ENCODE assay signal across 8 mouse cellular contexts in the genomic region with DNA sequence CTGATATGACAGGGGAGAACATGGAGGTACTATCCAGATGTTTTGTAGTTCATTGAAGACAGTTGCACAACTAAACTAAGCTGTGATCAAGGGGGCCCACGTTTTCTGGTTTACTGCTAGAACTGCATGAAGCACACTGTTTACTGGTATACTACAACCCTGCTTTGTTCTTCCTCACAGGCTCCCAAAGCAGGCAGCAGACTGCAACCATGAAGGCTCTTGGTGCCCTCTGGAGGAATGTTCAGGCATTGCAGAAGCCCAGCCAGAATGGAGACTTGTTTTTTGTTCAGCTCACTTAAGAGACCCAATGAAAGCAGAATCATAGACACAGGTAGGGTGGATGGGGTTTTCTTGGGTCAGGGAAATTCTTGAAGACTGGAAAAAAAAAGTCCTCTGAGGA. TPM values are rescaled to one million over a fixed set of nuclear protein-coding genes. Genes with fewer than 3 reads are reported as not detected.
DNase-seq lines count a peak whose midpoint lies in the region; ATAC-seq and TF ChIP-seq lines count a peak whose summit lies in the region.

No protein-coding gene starts in this region.

- H3K9ac ChIP-seq in heart, adult 2 months (ENCODE audit: low read depth, low read length): no peak overlapping the region
- H3K9ac ChIP-seq in midbrain, embryonic 15.5 days: no peak overlapping the region

- intact Hi-C loops in heart, adult 2 months (cut with DNase I): loop anchor here (1.0 to 5.0 kb wide), 2 partner anchors 77 to 193 kb away; partner anchors contain the start of gene Morf4l2
- intact Hi-C loops in heart, postnatal 25 days (cut with DNase I): loop anchor here (5.0 kb wide), 3 partner anchors 58 to 198 kb away; no protein-coding TSS in a partner anchor
- intact Hi-C loops in left cerebral cortex, postnatal 25 days (cut with DNase I): loop anchor here (1.0 to 10.0 kb wide), 3 partner anchors 59 to 221 kb away; no protein-coding TSS in a partner anchor

- H3K36me3 ChIP-seq in heart, adult 2 months (ENCODE audit: control insufficient read depth, insufficient read depth, low read length): no peaks in the 10 kb centered on the region
- no peaks in the 10 kb centered on the region for H3K36me3 ChIP-seq in midbrain, embryonic 15.5 days (replicated peaks)

- peak; percentile 83 for TF ChIP-seq CTCF in heart, adult 2 months (IDR thresholded peaks at IDR 0.05)

- no peak for TF ChIP-seq POLR2A in heart, adult 2 months (IDR thresholded peaks at IDR 0.05; ENCODE audit: insufficient read depth, low read depth, low read length)

- no peaks in the 10 kb centered on the region for H3K79me2 ChIP-seq in heart, adult 2 months (replicated peaks; ENCODE audit: control insufficient read depth, insufficient read depth, low read length)

- H3K27ac ChIP-seq in heart, adult 2 months: no peak overlapping the region
- H3K27ac ChIP-seq in midbrain, embryonic 15.5 days: peak overlapping the region; percentile 48; the same call in 1 of the 2 replicates

- DNase-seq in heart, adult 2 months: peak; percentile 49 to 63
- DNase-seq in heart, postnatal 25 days (ENCODE audit: low spot score): no peak
- DNase-seq in cerebellum, adult 8-10 months: peak; percentile 54
- peak; percentile 53 to 88 for DNase-seq in frontal cortex, adult 2 months (ENCODE audit: extremely low spot score in 1 of 2, low spot score in 1 of 2)
- DNase-seq in induced T-regulatory cell, adult 2 months (ENCODE audit: low read depth): peak; percentile 57
- DNase-seq in left cerebral cortex, postnatal 25 days (ENCODE audit: low spot score in 2 of 2): peak; percentile 69 to 82
- peak; percentile 10 to 52 for DNase-seq in spleen, adult 18-20 months

- H3K9me3 ChIP-seq in midbrain, embryonic 15.5 days: no peaks in the 10 kb centered on the region

- no peaks in the 10 kb centered on the region; the same call in 1 of the 2 replicates for H3K4me1 ChIP-seq in heart, adult 2 months (ENCODE audit: control insufficient read depth, insufficient read depth, low read length)
- H3K4me1 ChIP-seq in midbrain, embryonic 15.5 days: no peaks in the 10 kb centered on the region

- H3K4me3 ChIP-seq in heart, adult 2 months: no peak overlapping the region
- no peak overlapping the region for H3K4me3 ChIP-seq in midbrain, embryonic 15.5 days

- no peak for TF ChIP-seq EP300 in heart, adult 2 months (IDR thresholded peaks at IDR 0.05; ENCODE audit: insufficient read depth, low read depth, low read length)

- ATAC-seq in midbrain, embryonic 15.5 days (replicated peaks): peak; percentile 87

- H3K27me3 ChIP-seq in heart, adult 2 months (ENCODE audit: control insufficient read depth, insufficient read depth, low read length): no peaks in the 10 kb centered on the region
- H3K27me3 ChIP-seq in midbrain, embryonic 15.5 days (replicated peaks): no peaks in the 10 kb centered on the region

- no peak overlapping the region for H3K4me2 ChIP-seq in midbrain, embryonic 15.5 days

- 14% methylated on average over 1 of the region's 1 CpGs for WGBS in heart, adult 2 months
- 12% methylated on average over 1 of the region's 1 CpGs for WGBS in midbrain, embryonic 15.5 days

RNA-seq across cellular contexts. Expression of gene Plp1, which starts 2.2 kb away (rescaled TPM):
- total RNA-seq in heart, adult 2 months (2021): 1 to 10 TPM; 3.2 to 3.6 TPM
- polyA plus RNA-seq in heart, adult 2 months (2012; rRNA removed): 7.3 and 11.2 TPM in 2 replicates
- 1 to 10 TPM; 3.0 to 3.6 TPM for total RNA-seq in heart, postnatal 25 days (2021)
- polyA plus RNA-seq in frontal cortex, adult 2 months (2012; rRNA removed): 853 and 972 TPM in 2 replicates
- total RNA-seq in left cerebral cortex, postnatal 25 days (2021): 1,000 to 10,000 TPM in 1 of 2 experiments, 100 to 1,000 TPM in 1; 891 to 1,070 TPM
- polyA plus RNA-seq in midbrain, embryonic 15.5 days (2015; fragmentation: Nextera tagmentation; extraction: Ambion mirVana): 10.0 and 11.4 TPM in 2 replicates

RNA-seq across cellular contexts. Expression of gene Glra4, which starts 40.3 kb away (rescaled TPM):
- total RNA-seq in heart, adult 2 months (2021): not detected
- polyA plus RNA-seq in heart, adult 2 months (2012; rRNA removed): not detected in 2 replicates
- not detected for total RNA-seq in heart, postnatal 25 days (2021)
- 1.3 and 1.7 TPM in 2 replicates for polyA plus RNA-seq in frontal cortex, adult 2 months (2012; rRNA removed)
- total RNA-seq in left cerebral cortex, postnatal 25 days (2021): under 1 TPM; 0.18 to 0.21 TPM
- 0.11 TPM in 1 of 2 replicates, not detected in the other for polyA plus RNA-seq in midbrain, embryonic 15.5 days (2015; fragmentation: Nextera tagmentation; extraction: Ambion mirVana)

RNA-seq across cellular contexts. Expression of gene Rab9b, which starts 48.3 kb away (rescaled TPM):
- under 1 TPM; 0.07 to 0.26 TPM for total RNA-seq in heart, adult 2 months (2021)
- 0.14 and 0.20 TPM in 2 replicates for polyA plus RNA-seq in heart, adult 2 months (2012; rRNA removed)
- total RNA-seq in heart, postnatal 25 days (2021): under 1 TPM; 0.08 to 0.20 TPM
- 6.7 and 8.9 TPM in 2 replicates for polyA plus RNA-seq in frontal cortex, adult 2 months (2012; rRNA removed)
- total RNA-seq in left cerebral cortex, postnatal 25 days (2021): 10 to 100 TPM; 15.2 to 19.8 TPM
- 23.1 and 24.4 TPM in 2 replicates for polyA plus RNA-seq in midbrain, embryonic 15.5 days (2015; fragmentation: Nextera tagmentation; extraction: Ambion mirVana)

Comparison
In these comparisons a context has a peak if more than half of its experiments do, and no peak if none do; other contexts are left out.
1. RNA of gene Plp1, which starts 2.2 kb away (total RNA-seq): 891 to 1,070 TPM in left cerebral cortex, postnatal 25 days; 3.0 to 3.6 TPM in heart, postnatal 25 days and 3.2 to 3.6 TPM in heart, adult 2 months; every median in the first group is over 100 times any median in the second.
2. RNA of gene Rab9b, which starts 48.3 kb away (total RNA-seq): 15.2 to 19.8 TPM in left cerebral cortex, postnatal 25 days; 0.07 to 0.26 TPM in heart, adult 2 months and 0.08 to 0.20 TPM in heart, postnatal 25 days; every median in the first group is over 10 times any median in the second.